Mouse (Mus musculus) kidney, adult 2 months (tissue): Measurements from ENCODE around the gene Sost. TPM values are rescaled to one million over a fixed set of nuclear protein-coding genes. Genes with fewer than 3 reads are reported as not detected.

Source experiments
- DNase-seq: peaks from one replicate; pipeline ENCODE4 v3.0.0; 2021
- H3K27ac ChIP-seq: fragments of 200-500 bp; 2 replicates; pipeline ENCODE4 v1.5.1; 2012; ENCODE audit warnings: low read depth, low read length, control low read depth, inconsistent platforms; ENCODE audit not compliant: insufficient read depth
- H3K27me3 ChIP-seq: fragments of 200-500 bp; replicated peaks from 2 replicates; pipeline ENCODE4 v1.6.1; 2012; ENCODE audit warnings: mild to moderate bottlenecking, moderate library complexity, low read length, inconsistent platforms; ENCODE audit not compliant: control insufficient read depth, insufficient read depth
- H3K36me3 ChIP-seq: fragments of 200-500 bp; 2 replicates; pipeline ENCODE4 v1.6.1; 2012; ENCODE audit warnings: mild to moderate bottlenecking, moderate library complexity, low read length, inconsistent platforms; ENCODE audit not compliant: control insufficient read depth, insufficient read depth
- H3K4me1 ChIP-seq: fragments of 200-500 bp; 2 replicates; pipeline ENCODE4 v1.6.1; 2011; ENCODE audit warnings: low read length; ENCODE audit not compliant: control insufficient read depth, insufficient read depth
- H3K4me3 ChIP-seq: fragments of 200-500 bp; 2 replicates; pipeline ENCODE4 v1.5.1; 2011; ENCODE audit warnings: mild to moderate bottlenecking, low read depth, low read length, control low read depth; ENCODE audit not compliant: insufficient read depth
- CTCF ChIP-seq: fragments of 200-500 bp; conservative IDR thresholded peaks from 2 replicates; pipeline ENCODE4 v1.5.1; 2011; ENCODE audit warnings: low read depth, mild to moderate bottlenecking, control low read depth, low read length, moderate library complexity, mixed read lengths; ENCODE audit not compliant: insufficient read depth, insufficient read length
- POLR2A ChIP-seq: fragments of 200-500 bp; IDR thresholded peaks from one replicate; pipeline ENCODE4 v1.6.1; 2011; ENCODE audit warnings: low read depth, low read length, control low read depth
- WGBS: fragments of 180-500 bp; shearing (Covaris S2); methylation state at CpG from one replicate; pipeline ENCODE4 v1.1.7; 2018; 5-methylcytosine and 5-hydroxymethylcytosine counted together
- polyA plus RNA-seq: library from polyadenylated mRNA; depleted of rRNA; stranded (reverse); fragments of >200 nt; gene quantifications from 2 replicates; pipeline ENCODE4 v1.2.3, GENCODE M21; 2012

Gene Sost
- polyA plus RNA-seq, 1 experiment = 2.0 TPM

DNA sequence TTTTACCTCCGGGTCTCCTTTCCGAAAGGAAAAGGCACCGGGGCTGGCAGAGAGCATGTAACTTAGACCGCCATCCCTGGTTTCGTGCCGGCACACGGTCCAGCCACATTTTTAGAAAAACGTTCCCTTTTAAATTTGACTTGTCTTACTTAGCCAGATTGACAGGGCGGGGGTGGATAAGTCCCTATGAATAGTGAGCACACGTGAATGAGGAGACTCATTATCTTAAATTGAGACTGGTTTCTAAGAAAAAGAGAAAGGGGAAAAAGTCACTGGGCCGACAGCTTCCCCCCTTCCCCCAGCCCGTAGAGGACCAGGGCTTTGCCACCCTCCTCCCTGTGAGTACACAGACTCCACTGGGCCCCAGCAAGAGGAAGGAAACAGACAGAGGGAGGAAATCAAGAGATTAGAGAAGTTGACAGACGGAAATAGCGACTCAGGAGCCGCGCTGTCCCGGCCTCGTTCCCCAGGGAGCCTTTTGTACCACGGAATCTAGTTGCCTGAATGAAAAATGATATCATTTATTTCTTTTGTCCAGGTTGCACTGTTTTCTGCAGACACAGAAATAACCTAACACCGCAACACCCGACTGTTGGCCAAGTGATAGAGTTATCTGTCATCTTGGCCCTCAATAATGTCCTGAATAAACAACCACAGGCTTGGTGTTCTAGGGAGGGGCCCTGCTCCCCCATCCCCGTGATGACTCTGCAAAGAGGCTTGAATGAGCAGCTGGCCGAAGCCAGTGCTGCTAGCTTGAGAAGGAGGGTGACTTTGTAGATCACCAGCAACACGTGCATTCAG lies 14.1 kb downstream of the Sost start:
- peak overlapping the region; percentile 40; the same call in 1 of the 2 replicates for H3K27ac ChIP-seq
- DNase-seq = peak; percentile 91
- H3K4me3 ChIP-seq = no peak overlapping the region
- H3K27me3 ChIP-seq = no peaks in the 10 kb centered on the region
- no peak for TF ChIP-seq CTCF
- no peak for TF ChIP-seq POLR2A
- no peaks in the 10 kb centered on the region for H3K36me3 ChIP-seq
- H3K4me1 ChIP-seq = no peaks in the 10 kb centered on the region
- WGBS = 35% methylated on average over 24 of the region's 24 CpGs

DNA sequence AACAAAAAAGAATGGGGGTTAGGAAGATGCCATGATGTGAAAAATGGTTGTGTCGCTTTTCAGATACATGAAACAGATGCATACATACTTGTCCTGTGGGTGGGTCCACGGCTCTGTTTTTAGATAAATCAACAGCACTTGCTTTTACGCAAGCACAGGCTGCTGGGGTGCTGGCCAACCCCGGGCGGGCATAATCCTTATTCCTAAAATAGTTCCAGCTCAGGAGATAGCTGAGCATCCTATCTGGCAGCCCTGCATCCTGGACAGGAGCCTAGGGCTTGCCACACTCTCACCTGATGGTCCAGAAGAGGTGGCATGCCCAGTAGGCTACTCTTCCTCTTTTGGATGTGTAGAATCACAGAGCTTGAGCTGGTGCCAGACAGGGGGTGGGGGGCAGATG lies 16.8 kb downstream of the Sost start:
- WGBS = 94% methylated on average over 5 of the region's 5 CpGs
- no peak overlapping the region for H3K27ac ChIP-seq
- H3K27me3 ChIP-seq = no peaks in the 10 kb centered on the region
- H3K36me3 ChIP-seq = no peaks in the 10 kb centered on the region
- H3K4me1 ChIP-seq = no peaks in the 10 kb centered on the region
- H3K4me3 ChIP-seq = no peak overlapping the region
- no peak for DNase-seq
- TF ChIP-seq POLR2A (no peak), CTCF (no peak)

DNA sequence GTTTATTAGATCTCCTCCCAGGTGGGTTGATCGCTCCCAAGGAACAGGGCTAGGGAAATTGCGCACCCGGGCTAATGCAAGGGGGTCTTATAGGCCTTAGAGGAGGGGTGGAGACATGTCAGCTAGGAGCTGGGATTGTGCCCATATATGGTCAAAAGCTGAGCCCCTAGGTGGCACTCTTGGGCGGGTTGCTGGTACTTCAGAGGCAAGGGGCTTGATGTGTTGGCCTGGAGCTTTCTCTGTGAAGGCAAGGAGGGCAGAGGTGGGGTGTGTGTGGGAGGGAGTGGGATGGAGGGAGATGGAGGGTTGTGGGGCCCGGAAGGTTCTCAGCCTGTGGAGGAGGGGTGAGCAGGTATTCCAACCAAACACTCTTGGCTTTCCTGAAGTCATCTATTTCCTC lies 20.3 kb downstream of the Sost start:
- no peak for DNase-seq
- Histone ChIP-seq H3K4me1 (no peaks in the 10 kb centered on the region), H3K27me3 (no peaks in the 10 kb centered on the region), H3K27ac (no peak overlapping the region), H3K4me3 (no peak overlapping the region), H3K36me3 (no peaks in the 10 kb centered on the region)
- WGBS = 35% methylated on average over 5 of the region's 5 CpGs
- TF ChIP-seq POLR2A = no peak
- TF ChIP-seq CTCF = no peak

DNA sequence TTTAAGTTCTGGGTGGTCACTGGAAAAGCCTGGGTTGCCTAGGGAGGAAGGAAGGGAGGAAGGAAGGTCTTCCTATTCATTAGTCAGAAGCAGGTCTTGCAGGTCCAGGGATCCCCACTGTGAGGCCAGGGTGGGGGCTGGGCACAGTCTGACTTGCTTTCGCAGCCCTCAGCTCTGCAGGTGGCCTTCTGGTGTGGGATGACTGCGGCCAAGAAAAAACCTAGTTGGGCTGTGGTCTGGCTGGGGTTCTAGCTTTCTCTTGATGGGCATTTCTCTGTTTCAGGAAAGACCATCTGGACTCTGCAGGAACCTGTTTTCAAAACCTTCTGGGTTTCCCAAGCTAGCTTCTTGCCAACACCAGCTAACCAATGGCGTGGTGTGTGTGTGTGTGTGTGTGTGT lies 23.8 kb downstream of the Sost start:
- H3K36me3 ChIP-seq = no peaks in the 10 kb centered on the region
- WGBS = 67% methylated on average over 3 of the region's 3 CpGs
- H3K4me1 ChIP-seq = no peaks in the 10 kb centered on the region
- no peak overlapping the region for H3K4me3 ChIP-seq
- H3K27ac ChIP-seq = no peak overlapping the region
- DNase-seq = no peak
- TF ChIP-seq POLR2A = no peak
- TF ChIP-seq CTCF = no peak
- no peaks in the 10 kb centered on the region for H3K27me3 ChIP-seq

DNA sequence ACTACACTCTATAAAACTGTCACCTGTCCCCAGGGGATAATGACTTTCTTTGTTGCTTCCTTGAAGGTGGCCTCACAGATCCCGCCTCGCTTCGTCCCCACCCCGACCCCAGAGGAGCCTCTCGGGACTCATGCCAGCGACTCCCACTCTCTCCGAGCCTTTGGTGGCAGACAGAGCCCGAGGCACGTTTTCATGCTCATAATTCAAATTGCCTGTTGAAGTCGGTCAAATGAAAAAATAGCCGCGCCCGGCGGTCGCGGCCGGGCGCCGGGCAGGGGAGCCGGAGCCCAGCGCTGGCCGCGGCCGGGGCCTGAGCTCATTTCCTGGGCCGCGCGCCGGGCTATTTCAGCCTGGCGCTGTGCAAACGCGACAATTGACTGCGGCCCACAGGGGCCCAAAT lies 29.7 kb downstream of the Sost start:
- peak; percentile 67 for DNase-seq
- H3K27ac ChIP-seq = no peak overlapping the region
- H3K4me1 ChIP-seq = no peaks in the 10 kb centered on the region
- no peaks in the 10 kb centered on the region for H3K36me3 ChIP-seq
- 3% methylated on average over 32 of the region's 32 CpGs for WGBS
- H3K4me3 ChIP-seq = no peak overlapping the region
- 0 out of 2 replicates have a peak, but pooled peaks cover 2% of the 10 kb centered on the region for H3K27me3 ChIP-seq
- TF ChIP-seq POLR2A = no peak
- TF ChIP-seq CTCF = no peak

DNA sequence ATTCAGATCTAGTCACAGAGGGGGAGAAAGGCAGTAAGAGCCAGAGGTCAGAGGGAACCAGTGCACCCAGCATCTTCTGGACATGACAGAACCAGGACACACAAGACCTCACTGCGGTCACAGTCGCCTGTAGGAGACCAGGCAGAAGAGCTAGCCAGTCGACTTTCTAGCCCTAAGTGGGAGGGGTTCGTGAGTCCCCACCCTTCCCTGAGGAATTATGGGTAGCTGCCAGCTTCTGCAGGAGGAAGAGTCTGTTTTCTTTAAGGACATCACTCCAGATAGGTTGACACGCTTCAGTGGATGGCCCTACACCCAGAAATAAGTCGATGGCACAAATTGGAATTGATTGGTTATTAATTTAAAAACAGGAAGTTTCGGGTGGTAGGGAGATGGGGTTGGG lies 30.4 kb downstream of the Sost start:
- no peak for DNase-seq
- whole genome bisulfite sequencing = 62% methylated on average over 7 of the region's 7 CpGs
- 0 out of 2 replicates have a peak, but pooled peaks cover 2% of the 10 kb centered on the region for H3K27me3 ChIP-seq
- H3K27ac ChIP-seq = no peak overlapping the region
- TF ChIP-seq POLR2A (no peak), CTCF (no peak)
- H3K4me1 ChIP-seq = no peaks in the 10 kb centered on the region
- H3K36me3 ChIP-seq = no peaks in the 10 kb centered on the region
- no peak overlapping the region for H3K4me3 ChIP-seq

DNA sequence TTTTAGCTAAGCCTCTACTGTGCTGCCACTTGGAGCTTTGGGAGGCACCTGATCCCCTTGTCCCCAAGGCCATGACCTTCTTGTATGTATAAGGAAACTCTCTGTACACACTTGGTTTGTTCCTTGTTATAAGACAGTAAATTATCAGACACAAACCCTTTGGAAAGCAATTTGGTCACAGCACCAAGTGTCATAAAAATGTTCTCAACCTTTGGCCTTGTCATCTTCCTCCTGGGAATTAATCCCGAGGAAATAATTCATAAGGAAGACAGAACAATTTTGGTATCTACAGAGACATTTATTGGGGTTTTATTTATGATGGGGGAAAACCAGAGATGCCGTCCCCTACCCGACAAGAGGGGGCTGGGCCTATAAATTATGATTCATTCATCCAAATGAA lies 31.1 kb downstream of the Sost start:
- peak; percentile 66 for DNase-seq
- WGBS = 62% methylated on average over 3 of the region's 3 CpGs
- TF ChIP-seq CTCF = no peak
- no peak for TF ChIP-seq POLR2A
- H3K4me1 ChIP-seq = no peaks in the 10 kb centered on the region
- no peaks in the 10 kb centered on the region for H3K36me3 ChIP-seq
- H3K27ac ChIP-seq = no peak overlapping the region
- no peak overlapping the region for H3K4me3 ChIP-seq
- 0 out of 2 replicates have a peak, but pooled peaks cover 2% of the 10 kb centered on the region for H3K27me3 ChIP-seq
